Mouse (Mus musculus): Measurements from ENCODE around the gene Glra1.

The Glra1 gene

GRCm38 (mm10) chr11:55518806-55519674 is 89.0 kb downstream of the Glra1 start:
- DNase-seq (ENCODE audit: extremely low spot score, low read depth, low spot score) = peak; percentile 53

GRCm38 (mm10) chr11:55517666-55518065 is 90.3 kb downstream of the Glra1 start:
- no peak for DNase-seq (ENCODE audit: extremely low spot score, low read depth, low spot score)

- DNase-seq (ENCODE audit: extremely low spot score, low read depth, low spot score) = no peak
Observed at GRCm38 (mm10) chr11:55511374-55511773, 96.6 kb downstream of the Glra1 start.

- DNase-seq (ENCODE audit: extremely low spot score, low read depth, low spot score) = no peak
Observed at GRCm38 (mm10) chr11:55505485-55505884, 102.5 kb downstream of the Glra1 start.

- no peak for DNase-seq (ENCODE audit: extremely low spot score, low read depth, low spot score)
Observed at GRCm38 (mm10) chr11:55502886-55503285, 105.1 kb downstream of the Glra1 start.

DNA sequence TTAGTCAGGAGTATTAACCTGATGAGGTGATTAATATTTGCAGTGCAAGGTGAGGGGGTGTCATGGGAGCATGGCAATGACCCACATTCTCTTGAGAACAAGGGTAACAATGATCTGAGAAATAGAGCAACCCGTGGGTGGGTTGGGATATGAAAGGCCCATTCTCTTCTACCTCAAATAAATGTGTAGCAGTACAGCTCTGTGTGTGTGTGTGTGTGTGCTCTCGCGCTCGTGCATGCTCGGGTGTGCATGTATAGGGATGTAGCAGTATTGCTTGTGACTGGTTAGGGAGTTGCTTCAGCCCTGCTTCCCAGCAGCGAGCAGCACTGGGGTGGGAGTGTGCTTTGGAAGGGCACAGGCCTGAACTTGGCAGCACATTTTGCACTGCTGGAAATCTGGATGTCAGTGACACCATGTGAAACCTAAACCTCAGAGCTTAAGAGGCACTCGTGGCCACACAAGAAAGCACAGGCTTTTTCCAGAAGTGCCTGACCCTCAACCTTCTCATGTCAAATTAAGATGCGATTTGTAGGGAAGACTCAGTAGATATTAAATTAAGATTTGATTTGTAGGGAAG is 106.0 kb downstream of the Glra1 start:
- DNase-seq (ENCODE audit: extremely low spot score, low read depth, low spot score) = no peak

GRCm38 (mm10) chr11:55497885-55498284 is 110.1 kb downstream of the Glra1 start:
- DNase-seq (ENCODE audit: extremely low spot score, low read depth, low spot score) = peak; percentile 22

- no peak for DNase-seq (ENCODE audit: extremely low spot score, low read depth, low spot score)
Observed at GRCm38 (mm10) chr11:55496158-55496557, 111.8 kb downstream of the Glra1 start.

GRCm38 (mm10) chr11:55485443-55485842 is 122.6 kb downstream of the Glra1 start:
- no peak for DNase-seq (ENCODE audit: extremely low spot score, low read depth, low spot score)

- no peak for DNase-seq (ENCODE audit: extremely low spot score, low read depth, low spot score)
Observed at GRCm38 (mm10) chr11:55473219-55473618, 134.8 kb downstream of the Glra1 start.

GRCm38 (mm10) chr11:55471467-55471866 is 136.5 kb downstream of the Glra1 start:
- no peak for DNase-seq (ENCODE audit: extremely low spot score, low read depth, low spot score)

DNA sequence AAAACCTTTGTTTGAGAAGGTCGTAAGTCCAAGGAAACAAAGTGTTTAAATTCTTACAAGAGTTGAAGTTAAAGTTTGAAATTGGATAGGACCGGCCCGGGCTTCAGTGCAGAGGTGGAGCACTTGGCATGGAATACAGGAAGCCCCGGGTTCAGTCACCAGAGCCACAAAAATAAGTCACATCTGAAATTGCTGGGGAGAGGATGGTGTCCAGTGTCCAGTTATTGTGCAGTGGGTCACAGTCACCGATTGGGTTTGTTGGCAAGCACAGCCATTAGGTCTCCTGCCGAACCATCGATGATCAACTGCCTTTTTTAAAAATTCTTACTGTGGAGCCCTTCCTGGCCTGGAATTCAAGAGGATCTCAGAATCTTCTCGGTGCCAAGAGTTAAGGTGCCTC is 137.2 kb downstream of the Glra1 start:
- no peak for DNase-seq (ENCODE audit: extremely low spot score, low read depth, low spot score)

DNA sequence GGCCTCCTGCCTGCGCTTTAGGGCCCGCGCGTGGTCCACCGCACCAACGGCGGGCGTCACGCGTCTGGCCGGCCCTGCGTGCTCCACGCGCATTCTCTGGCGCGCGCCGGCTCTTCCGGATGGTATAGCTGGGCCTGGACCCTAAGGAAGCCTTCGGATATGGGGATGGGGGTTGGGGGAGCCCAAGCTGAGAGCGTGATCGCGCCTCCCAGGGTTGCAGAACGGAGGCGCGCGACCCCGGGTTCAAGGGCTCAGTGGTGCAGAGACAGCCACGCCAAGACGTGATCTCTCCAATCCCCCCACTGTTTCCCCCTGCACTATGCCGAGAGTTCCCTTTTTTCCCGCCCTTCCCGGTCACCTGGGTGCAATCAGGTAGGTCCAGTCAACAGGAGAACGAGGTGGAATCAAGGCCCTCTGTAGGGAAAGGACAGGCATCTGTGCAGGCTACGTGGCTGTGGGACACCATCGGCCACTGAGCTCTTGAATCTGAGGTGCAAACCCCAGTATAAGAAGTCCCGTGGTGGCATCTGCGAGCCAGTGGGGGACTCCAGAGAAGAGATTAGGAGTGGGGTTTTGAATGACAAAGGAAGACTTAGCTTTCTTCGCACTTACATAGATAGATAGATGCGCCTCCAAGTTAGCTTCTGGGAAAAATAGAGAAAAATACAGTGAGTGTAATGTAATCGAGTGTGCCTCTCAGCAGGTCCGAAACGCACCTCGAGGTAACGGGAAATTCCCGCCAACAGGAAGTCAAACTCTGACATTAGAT is 137.9 kb downstream of the Glra1 start:
- no peak for DNase-seq (ENCODE audit: extremely low spot score, low read depth, low spot score)

DNA sequence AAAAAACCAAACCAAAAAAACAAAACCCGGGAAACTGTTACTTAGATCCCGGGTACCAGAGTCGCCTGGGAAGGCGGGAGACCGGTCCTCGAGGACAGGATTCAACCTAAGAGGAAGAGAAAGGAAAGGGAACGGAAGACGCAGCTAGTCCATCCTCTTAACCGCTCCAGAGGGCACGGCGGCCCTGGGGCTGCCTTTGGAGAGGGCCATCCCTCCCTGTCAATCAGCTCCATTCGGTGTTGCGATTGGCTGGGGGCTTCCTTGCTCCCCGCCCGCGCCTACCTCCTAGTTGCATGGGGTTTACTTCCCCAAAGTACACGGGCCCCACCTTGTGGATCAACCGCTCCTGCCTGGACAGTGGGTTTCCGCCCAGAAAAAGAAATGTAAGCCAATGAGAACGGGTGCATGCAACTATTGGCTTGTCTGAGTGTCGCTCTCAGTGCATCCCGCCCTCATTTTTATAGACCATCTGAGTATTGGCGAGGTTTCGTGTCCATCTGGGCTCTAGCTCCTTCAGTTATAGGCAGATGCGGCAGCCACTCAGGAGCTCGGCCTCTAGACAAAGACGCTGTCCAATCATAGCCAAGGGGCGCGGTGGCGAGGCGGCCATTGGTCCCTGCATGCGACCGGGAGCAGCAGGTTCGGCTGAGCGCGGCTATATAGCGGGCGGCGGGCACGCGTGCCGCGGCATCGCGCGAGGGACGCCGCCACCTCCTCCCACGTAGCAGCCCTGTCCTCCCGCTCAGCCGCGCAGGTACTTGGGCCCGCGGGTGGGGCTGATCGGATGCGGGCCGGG is 138.8 kb downstream of the Glra1 start, which contains the start of gene G3bp1:
G3bp1 (plus strand) TSS at position 638 of the 796 bp plus-strand sequence.
- DNase-seq (ENCODE audit: extremely low spot score, low read depth, low spot score) = peak; percentile 98

DNA sequence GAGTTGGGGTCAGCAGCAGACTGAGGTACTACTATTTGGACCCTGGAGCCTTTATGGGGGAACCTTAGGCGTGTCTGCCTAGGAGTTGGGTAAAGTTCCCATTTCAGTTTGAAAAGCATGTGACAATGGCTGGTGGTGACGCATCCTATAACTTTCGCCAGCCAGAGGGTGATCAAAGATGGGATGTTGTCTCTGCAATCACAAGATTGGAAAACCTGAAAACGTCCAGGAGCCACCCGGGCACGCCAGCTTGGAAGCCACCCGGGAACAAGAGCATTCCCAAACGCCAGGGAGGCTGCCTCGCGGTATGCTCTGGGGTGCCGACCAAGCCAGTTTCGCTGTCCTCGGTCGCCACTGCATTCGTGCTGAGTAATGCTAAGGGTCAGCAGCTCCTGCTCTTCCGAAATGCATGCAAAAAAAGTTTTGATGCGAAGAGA is 139.4 kb downstream of the Glra1 start:
- DNase-seq (ENCODE audit: extremely low spot score, low read depth, low spot score) = no peak

DNA sequence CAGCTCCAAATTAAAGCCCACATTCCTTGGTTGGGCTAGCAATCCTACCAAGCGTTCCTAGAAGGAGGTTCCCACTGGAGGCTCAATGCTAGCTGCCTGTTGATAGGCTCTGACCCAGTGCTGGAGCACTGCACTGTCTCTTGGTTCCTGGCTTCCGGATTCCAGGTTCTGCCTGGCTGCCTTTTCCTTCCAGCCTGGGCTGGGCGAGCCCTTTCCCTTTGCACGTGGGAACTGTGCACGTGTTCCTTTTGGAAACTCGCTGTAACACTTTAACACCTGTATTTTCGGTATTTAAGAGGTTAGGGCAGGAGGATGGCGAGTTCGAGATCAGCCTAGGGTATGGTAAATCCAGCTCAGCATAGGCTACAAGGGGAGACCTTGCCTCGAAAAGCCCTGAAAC is 140.0 kb downstream of the Glra1 start:
- no peak for DNase-seq (ENCODE audit: extremely low spot score, low read depth, low spot score)

GRCm38 (mm10) chr11:55465177-55465576 is 142.8 kb downstream of the Glra1 start:
- DNase-seq (ENCODE audit: extremely low spot score, low read depth, low spot score) = no peak

GRCm38 (mm10) chr11:55464707-55465106 is 143.3 kb downstream of the Glra1 start:
- DNase-seq (ENCODE audit: extremely low spot score, low read depth, low spot score) = no peak

Measured in hindlimb bud, embryonic 11.5 days (tissue).